ENCODE assay signal across 9 mouse cellular contexts in genomic region chr5:125070399-125070798, GRCm38 (mm10).
A peak's percentile ranks its signal among the peaks of the same experiment; 100 is the strongest.
DNase-seq lines count a peak whose midpoint lies in the region; ATAC-seq and TF ChIP-seq lines count a peak whose summit lies in the region.
"Had no signal": no experiment of that assay in that cellular context is flagged by ENCODE, and none has a peak within 500 bp of the region (broad histone marks: within the 10 kb centered on the region; RNA-seq: fewer than 3 reads in every experiment).

No protein-coding gene starts in this region.

- peaks cover 19% of the 10 kb centered on the region for H3K36me3 ChIP-seq in hindbrain, embryonic 15.5 days
- peaks cover 44% of the 10 kb centered on the region for H3K36me3 ChIP-seq in hindbrain, embryonic 12.5 days
- H3K36me3 ChIP-seq in embryonic facial prominence, embryonic 15.5 days = peaks cover 74% of the 10 kb centered on the region
- H3K36me3 ChIP-seq in hindbrain, postnatal 0 days (ENCODE audit: insufficient read depth, low read length) = peaks cover 28% of the 10 kb centered on the region; the same call in 1 of the 2 replicates

- H3K27me3 ChIP-seq in hindbrain, embryonic 15.5 days = no peaks in the 10 kb centered on the region
- H3K27me3 ChIP-seq in hindbrain, embryonic 12.5 days = no peaks in the 10 kb centered on the region
- H3K27me3 ChIP-seq in embryonic facial prominence, embryonic 15.5 days = no peaks in the 10 kb centered on the region
- H3K27me3 ChIP-seq in hindbrain, postnatal 0 days (ENCODE audit: insufficient read depth, low read length) = no peaks in the 10 kb centered on the region

- TF ChIP-seq CTCF in hindbrain, postnatal 0 days (IDR thresholded peaks at IDR 0.05; ENCODE audit: low read depth) = no peak

- no peak overlapping the region for H3K9ac ChIP-seq in hindbrain, embryonic 15.5 days
- no peak overlapping the region for H3K9ac ChIP-seq in hindbrain, embryonic 12.5 days
- no peak overlapping the region for H3K9ac ChIP-seq in embryonic facial prominence, embryonic 15.5 days
- no peak overlapping the region for H3K9ac ChIP-seq in hindbrain, postnatal 0 days (replicated peaks; ENCODE audit: low read length)

- peak; percentile 60 for DNase-seq in hindbrain, postnatal 0 days (ENCODE audit: low spot score)
- DNase-seq in lung, postnatal 4 days = peak; percentile 59
- no peak for DNase-seq in thymus, postnatal 25 days
- no peak for DNase-seq in gastrocnemius, adult 18-20 months (ENCODE audit: low spot score)
- DNase-seq in spleen, adult 18-20 months = no peak
- DNase-seq: thymus, adult 18-20 months had no signal

- no peak overlapping the region for H3K4me3 ChIP-seq in hindbrain, embryonic 15.5 days
- no peak overlapping the region for H3K4me3 ChIP-seq in hindbrain, embryonic 12.5 days
- no peak overlapping the region for H3K4me3 ChIP-seq in embryonic facial prominence, embryonic 15.5 days (replicated peaks)
- no peak overlapping the region for H3K4me3 ChIP-seq in hindbrain, postnatal 0 days (ENCODE audit: low read length)

- H3K27ac ChIP-seq in hindbrain, embryonic 15.5 days (replicated peaks) = peak overlapping the region; percentile 82
- no peak overlapping the region for H3K27ac ChIP-seq in hindbrain, embryonic 12.5 days
- H3K27ac ChIP-seq in embryonic facial prominence, embryonic 15.5 days (replicated peaks) = peak overlapping the region; percentile 51; the same call in 1 of the 2 replicates
- H3K27ac ChIP-seq in hindbrain, postnatal 0 days = peak overlapping the region; percentile 48; the same call in 1 of the 2 replicates

- no peak overlapping the region for H3K4me2 ChIP-seq in hindbrain, embryonic 15.5 days
- H3K4me2 ChIP-seq in hindbrain, embryonic 12.5 days (replicated peaks) = no peak overlapping the region
- no peak overlapping the region for H3K4me2 ChIP-seq in embryonic facial prominence, embryonic 15.5 days (replicated peaks)
- H3K4me2 ChIP-seq in hindbrain, postnatal 0 days (ENCODE audit: low read depth, low read length) = no peak overlapping the region

- WGBS in hindbrain, embryonic 15.5 days = 52% methylated on average over 2 of the region's 2 CpGs
- WGBS in hindbrain, embryonic 12.5 days = 66% methylated on average over 2 of the region's 2 CpGs
- 52% methylated on average over 2 of the region's 2 CpGs for WGBS in embryonic facial prominence, embryonic 15.5 days
- WGBS in hindbrain, postnatal 0 days = 52% methylated on average over 2 of the region's 2 CpGs

- peaks cover 63% of the 10 kb centered on the region for H3K4me1 ChIP-seq in hindbrain, embryonic 15.5 days (replicated peaks)
- H3K4me1 ChIP-seq in hindbrain, embryonic 12.5 days = peaks cover 38% of the 10 kb centered on the region
- peaks cover 47% of the 10 kb centered on the region for H3K4me1 ChIP-seq in embryonic facial prominence, embryonic 15.5 days
- peaks cover 9% of the 10 kb centered on the region for H3K4me1 ChIP-seq in hindbrain, postnatal 0 days (ENCODE audit: insufficient read depth, low read length)

- no peaks in the 10 kb centered on the region for H3K9me3 ChIP-seq in hindbrain, embryonic 15.5 days
- no peaks in the 10 kb centered on the region for H3K9me3 ChIP-seq in hindbrain, embryonic 12.5 days (replicated peaks)
- no peaks in the 10 kb centered on the region for H3K9me3 ChIP-seq in embryonic facial prominence, embryonic 15.5 days (replicated peaks)
- H3K9me3 ChIP-seq in hindbrain, postnatal 0 days (ENCODE audit: low read length) = no peaks in the 10 kb centered on the region

- ATAC-seq in hindbrain, embryonic 15.5 days (ENCODE audit: low FRiP score, low read depth) = no peak
- no peak for ATAC-seq in hindbrain, embryonic 12.5 days (ENCODE audit: low FRiP score)
- no peak for ATAC-seq in embryonic facial prominence, embryonic 15.5 days (ENCODE audit: insufficient number of reproducible peaks, low FRiP score, low TSS enrichment, low read depth)
- ATAC-seq in hindbrain, postnatal 0 days = no peak

Comparison
In these comparisons a context has a peak if more than half of its experiments do, and no peak if none do; other contexts are left out.
1. DNase-seq: peak in hindbrain, postnatal 0 days (single experiment) and lung, postnatal 4 days (2 of 2); none in thymus, postnatal 25 days (single experiment), gastrocnemius, adult 18-20 months (single experiment) and spleen, adult 18-20 months (0 of 2).